Mouse (Mus musculus) adrenal gland, postnatal 36 days (tissue): ENCODE measurements around the gene Nags. TPM values are rescaled to one million over a fixed set of nuclear protein-coding genes. Genes with fewer than 3 reads are reported as not detected.

Experiments
- total RNA-seq, 2 experiments: library from RNA; stranded (reverse); gene quantifications; 2 replicates each; pipeline ENCODE4 v1.2.3; 2021

The Nags gene
- total RNA-seq, 2 experiments from 2014 or later: 0.13 to 0.43 TPM

Other genes with a start within 250 kb of the Nags start
- not detected for gene Sost, start 178.5 kb upstream of the Nags start, total RNA-seq
- not detected for gene Cfap97d1, start 161.2 kb upstream of the Nags start, total RNA-seq
- gene Dusp3, start 158.5 kb upstream of the Nags start, total RNA-seq: 100 to 1,000 TPM in 1 of 2 experiments, 10 to 100 TPM in 1; 98.6 to 132 TPM
- 10 to 100 TPM in 1 of 2 experiments, 1 to 10 TPM in 1; 5.3 to 17.3 TPM for gene Mpp3, start 117.1 kb upstream of the Nags start, total RNA-seq
- gene Cd300lg, start 104.0 kb upstream of the Nags start, total RNA-seq: 10 to 100 TPM; 40.3 to 48.6 TPM
- gene Mpp2, start 57.0 kb upstream of the Nags start, total RNA-seq: 10 to 100 TPM in 1 of 2 experiments, 1 to 10 TPM in 1; 8.9 to 10.8 TPM
- not detected for gene Ppy, start 44.2 kb upstream of the Nags start, total RNA-seq
- not detected for gene Pyy, start 37.7 kb upstream of the Nags start, total RNA-seq
- gene Tmem101, start 10.9 kb downstream of the Nags start, total RNA-seq: 10 to 100 TPM; 15.2 to 17.7 TPM
- 10 to 100 TPM; 81.9 to 90.1 TPM for gene Lsm12, start 39.8 kb downstream of the Nags start, total RNA-seq
- 100 to 1,000 TPM; 126 to 133 TPM for gene G6pc3, start 44.1 kb downstream of the Nags start, total RNA-seq
- gene Hdac5, start 84.7 kb downstream of the Nags start, total RNA-seq: 10 to 100 TPM; 96.3 to 96.5 TPM
- under 1 TPM; 0.66 to 0.76 TPM for gene BC030867, start 103.4 kb downstream of the Nags start, total RNA-seq
- under 1 TPM; 0.10 to 0.30 TPM for gene Asb16, start 123.2 kb downstream of the Nags start, total RNA-seq
- gene Tmub2, start 139.4 kb downstream of the Nags start, total RNA-seq: 10 to 100 TPM; 47.3 to 60.4 TPM
- gene Atxn7l3, start 151.1 kb downstream of the Nags start, total RNA-seq: 10 to 100 TPM; 51.6 to 54.2 TPM
- gene Ubtf, start 174.2 kb downstream of the Nags start, total RNA-seq: 100 to 1,000 TPM; 101 to 103 TPM
- gene Slc4a1, start 220.7 kb downstream of the Nags start, total RNA-seq: 1 to 10 TPM in 1 of 2 experiments, under 1 TPM in 1; 0.56 to 1.8 TPM
- gene Rundc3a, start 247.9 kb downstream of the Nags start, total RNA-seq: 10 to 100 TPM; 29.1 to 29.6 TPM